Mouse (Mus musculus) ES-E14 (cell line): ENCODE data around the gene Golga2.

Source experiments
- MAFK ChIP-seq: IDR thresholded peaks from 2 replicates; pipeline ENCODE4 v1.6.1; 2014; ENCODE audit warnings: mild to moderate bottlenecking, low read depth, low read length, inconsistent platforms; ENCODE audit not compliant: insufficient read depth
- ZNF384 ChIP-seq: IDR thresholded peaks from 2 replicates; pipeline ENCODE4 v1.6.1; 2012; ENCODE audit warnings: low read depth, low read length, inconsistent platforms

DNA sequence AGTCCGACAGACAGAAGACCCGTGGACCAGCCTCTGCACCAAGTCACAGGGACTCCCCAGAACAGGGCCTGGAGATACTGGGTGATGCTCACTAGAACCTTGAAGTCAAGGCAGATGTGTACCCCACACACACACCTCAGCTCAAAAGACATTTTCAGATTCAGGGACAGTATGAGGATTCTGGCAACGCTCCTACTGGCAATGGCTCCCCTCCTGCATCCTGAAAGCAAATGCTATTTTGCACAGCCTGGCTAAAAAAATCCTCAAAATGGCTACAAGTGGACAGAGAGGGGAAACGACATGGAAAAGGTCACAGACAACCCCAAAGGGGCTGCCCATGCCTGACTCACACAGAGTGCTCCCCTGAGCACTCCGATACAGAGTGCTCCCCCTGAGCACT lies 45.0 kb downstream of the Golga2 start:
- TF ChIP-seq MAFK (no peak), ZNF384 (no peak)
